In the genomic region with DNA sequence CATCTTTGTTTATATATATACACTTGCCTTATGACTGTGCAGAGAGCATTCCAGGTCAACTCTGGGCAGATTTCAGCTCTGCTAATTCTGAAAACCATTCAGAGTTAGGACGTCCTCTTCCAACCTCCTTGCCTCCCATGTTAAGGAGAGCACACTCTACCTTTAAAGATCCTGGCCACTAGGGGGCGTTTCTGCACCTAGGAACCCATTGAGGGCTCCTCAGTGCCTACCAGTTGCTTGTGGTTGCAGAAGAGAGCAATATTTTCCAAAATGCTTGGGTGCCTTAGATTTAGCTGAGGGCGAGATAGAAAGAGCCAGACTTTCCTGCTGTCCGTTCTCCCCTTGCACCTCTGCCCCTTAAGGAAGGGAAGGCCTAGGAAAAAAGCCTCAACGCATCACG, we compare ENCODE assay signal across 8 mouse cellular contexts. TPM values are rescaled to one million over a fixed set of nuclear protein-coding genes. Genes with fewer than 3 reads are reported as not detected.
DNase-seq lines count a peak whose midpoint lies in the region; ATAC-seq and TF ChIP-seq lines count a peak whose summit lies in the region.

No protein-coding gene starts in this region.

- DNase-seq in heart, postnatal 0 days (ENCODE audit: low spot score), result peak; percentile 51
- DNase-seq in heart, embryonic 10.5 days (ENCODE audit: low spot score), result no peak
- peak; percentile 77 for DNase-seq in 3T3-L1 (ENCODE audit: low read depth, low spot score)
- DNase-seq in R1 (ENCODE audit: low read depth, low spot score), result peak; percentile 85
- peak; percentile 71 for DNase-seq in kidney, adult 2 months
- DNase-seq in mesoderm, embryonic 11.5 days (ENCODE audit: low read depth, low spot score), result peak; percentile 69

- H3K4me3 ChIP-seq in heart, postnatal 0 days (ENCODE audit: low read depth, low read length), result no peak overlapping the region
- H3K4me3 ChIP-seq in heart, embryonic 10.5 days, result no peak overlapping the region
- H3K4me3 ChIP-seq in cortical plate, adult 2 months (ENCODE audit: insufficient read depth, low read length), result no peak overlapping the region
- no peak overlapping the region for H3K4me3 ChIP-seq in kidney, adult 2 months (ENCODE audit: insufficient read depth, low read depth, low read length)

- TF ChIP-seq EP300 in heart, postnatal 0 days (IDR thresholded peaks at IDR 0.05; ENCODE audit: low read depth), result no peak

- H3K27ac ChIP-seq in heart, postnatal 0 days (ENCODE audit: low read depth), result no peak overlapping the region
- H3K27ac ChIP-seq in heart, embryonic 10.5 days, result no peak overlapping the region
- H3K27ac ChIP-seq in cortical plate, adult 2 months (ENCODE audit: insufficient read depth, low read length), result no peak overlapping the region
- no peak overlapping the region for H3K27ac ChIP-seq in kidney, adult 2 months (ENCODE audit: insufficient read depth, low read depth, low read length)

- no peaks in the 10 kb centered on the region for H3K27me3 ChIP-seq in heart, postnatal 0 days (ENCODE audit: control insufficient read depth, insufficient read depth, low read length)
- H3K27me3 ChIP-seq in heart, embryonic 10.5 days (ENCODE audit: insufficient read depth, poor library complexity, severe bottlenecking), result no peaks in the 10 kb centered on the region
- no peaks in the 10 kb centered on the region for H3K27me3 ChIP-seq in kidney, adult 2 months (replicated peaks; ENCODE audit: control insufficient read depth, insufficient read depth, low read length)

- TF ChIP-seq POLR2A in cortical plate, adult 2 months (IDR thresholded peaks at IDR 0.05; ENCODE audit: extremely low read depth, insufficient read depth, low read length), result no peak
- no peak for TF ChIP-seq POLR2A in kidney, adult 2 months (IDR thresholded peaks at IDR 0.05; ENCODE audit: low read depth, low read length)

- WGBS in heart, postnatal 0 days, result 68% methylated on average over 6 of the region's 6 CpGs
- WGBS in heart, embryonic 10.5 days, result 65% methylated on average over 6 of the region's 6 CpGs
- WGBS in kidney, adult 2 months, result 61% methylated on average over 6 of the region's 6 CpGs

- no peaks in the 10 kb centered on the region for H3K4me1 ChIP-seq in heart, postnatal 0 days (ENCODE audit: control insufficient read depth, insufficient read depth)
- H3K4me1 ChIP-seq in heart, embryonic 10.5 days, result peaks cover 5% of the 10 kb centered on the region; the same call in 1 of the 2 replicates
- no peaks in the 10 kb centered on the region for H3K4me1 ChIP-seq in cortical plate, adult 2 months (ENCODE audit: control insufficient read depth, insufficient read depth, low read length)
- peaks cover 7% of the 10 kb centered on the region; the same call in 1 of the 2 replicates for H3K4me1 ChIP-seq in kidney, adult 2 months (ENCODE audit: control insufficient read depth, insufficient read depth, low read length)

- 0 out of 2 replicates have a peak, but pooled peaks have one; percentile 57 for ATAC-seq in heart, postnatal 0 days (ENCODE audit: insufficient read depth, low read depth)
- ATAC-seq in activated CD4-positive, CD25-positive, alpha-beta regulatory T cell, adult 4 months, result no peak

- peak; percentile 60 for TF ChIP-seq CTCF in heart, postnatal 0 days (IDR thresholded peaks at IDR 0.05; ENCODE audit: low read depth)
- peak; percentile 69 for TF ChIP-seq CTCF in cortical plate, adult 2 months (IDR thresholded peaks at IDR 0.05; ENCODE audit: extremely low read depth, insufficient read depth, low read length)
- TF ChIP-seq CTCF in kidney, adult 2 months (conservative IDR thresholded peaks at IDR 0.05; ENCODE audit: insufficient read depth, insufficient read length, low read depth, low read length), result peak; percentile 70

- no peak overlapping the region for H3K4me2 ChIP-seq in heart, postnatal 0 days (ENCODE audit: low read depth, low read length)

- H3K9ac ChIP-seq in heart, postnatal 0 days (replicated peaks; ENCODE audit: low read depth, low read length), result no peak overlapping the region

- no peaks in the 10 kb centered on the region for H3K9me3 ChIP-seq in heart, postnatal 0 days (replicated peaks; ENCODE audit: control insufficient read depth, low read length)
- no peaks in the 10 kb centered on the region for H3K9me3 ChIP-seq in heart, embryonic 10.5 days

- H3K36me3 ChIP-seq in heart, postnatal 0 days (replicated peaks; ENCODE audit: control insufficient read depth, insufficient read depth, low read length), result peaks cover 64% of the 10 kb centered on the region
- H3K36me3 ChIP-seq in heart, embryonic 10.5 days, result peaks cover 66% of the 10 kb centered on the region
- H3K36me3 ChIP-seq in kidney, adult 2 months (ENCODE audit: control insufficient read depth, insufficient read depth, low read length), result no peaks in the 10 kb centered on the region

RNA-seq across cellular contexts. Expression of a gene that starts 13.8 kb away (rescaled TPM):
- 8.0 and 21.3 TPM in 2 replicates for total RNA-seq in heart, postnatal 0 days (2014; rRNA removed; ENCODE audit: low replicate concordance)
- polyA plus RNA-seq in heart, postnatal 0 days (2015; fragmentation: Nextera tagmentation; extraction: Ambion mirVana), result 2.0 and 2.3 TPM in 2 replicates
- 3.4 and 5.0 TPM in 2 replicates for polyA plus RNA-seq in heart, embryonic 10.5 days (2016; fragmentation: Nextera tagmentation; extraction: Ambion mirVana)
- polyA plus RNA-seq in cortical plate, adult 2 months (2012; rRNA removed), result 39.7 and 41.0 TPM in 2 replicates
- 6.2 and 7.0 TPM in 2 replicates for polyA plus RNA-seq in kidney, adult 2 months (2012; rRNA removed)
- not detected for polyA plus RNA-seq in activated CD4-positive, CD25-positive, alpha-beta regulatory T cell, adult 4 months (2017; shearing (Covaris generic))

RNA-seq across cellular contexts. Expression of a gene that starts 36.4 kb away (rescaled TPM):
- 22.3 and 25.9 TPM in 2 replicates for total RNA-seq in heart, postnatal 0 days (2014; rRNA removed; ENCODE audit: low replicate concordance)
- 5.2 and 5.8 TPM in 2 replicates for polyA plus RNA-seq in heart, postnatal 0 days (2015; fragmentation: Nextera tagmentation; extraction: Ambion mirVana)
- polyA plus RNA-seq in heart, embryonic 10.5 days (2016; fragmentation: Nextera tagmentation; extraction: Ambion mirVana), result 5.4 and 5.6 TPM in 2 replicates
- polyA plus RNA-seq in cortical plate, adult 2 months (2012; rRNA removed), result 70.5 and 73.9 TPM in 2 replicates
- 37.0 and 37.2 TPM in 2 replicates for polyA plus RNA-seq in kidney, adult 2 months (2012; rRNA removed)
- polyA plus RNA-seq in activated CD4-positive, CD25-positive, alpha-beta regulatory T cell, adult 4 months (2017; shearing (Covaris generic)), result 1 to 10 TPM; 3.5 to 3.6 TPM

RNA-seq across cellular contexts. Expression of a gene that starts 43.8 kb away (rescaled TPM):
- total RNA-seq in heart, postnatal 0 days (2014; rRNA removed; ENCODE audit: low replicate concordance), result 40.2 and 56.0 TPM in 2 replicates
- polyA plus RNA-seq in heart, postnatal 0 days (2015; fragmentation: Nextera tagmentation; extraction: Ambion mirVana), result 7.4 and 8.6 TPM in 2 replicates
- polyA plus RNA-seq in heart, embryonic 10.5 days (2016; fragmentation: Nextera tagmentation; extraction: Ambion mirVana), result 8.0 and 13.0 TPM in 2 replicates
- polyA plus RNA-seq in cortical plate, adult 2 months (2012; rRNA removed), result 76.6 and 103 TPM in 2 replicates
- 4.9 and 5.7 TPM in 2 replicates for polyA plus RNA-seq in kidney, adult 2 months (2012; rRNA removed)
- polyA plus RNA-seq in activated CD4-positive, CD25-positive, alpha-beta regulatory T cell, adult 4 months (2017; shearing (Covaris generic)), result 10 to 100 TPM; 37.5 to 92.8 TPM
